7 mouse cellular contexts compared by ENCODE assay signal in the genomic region with DNA sequence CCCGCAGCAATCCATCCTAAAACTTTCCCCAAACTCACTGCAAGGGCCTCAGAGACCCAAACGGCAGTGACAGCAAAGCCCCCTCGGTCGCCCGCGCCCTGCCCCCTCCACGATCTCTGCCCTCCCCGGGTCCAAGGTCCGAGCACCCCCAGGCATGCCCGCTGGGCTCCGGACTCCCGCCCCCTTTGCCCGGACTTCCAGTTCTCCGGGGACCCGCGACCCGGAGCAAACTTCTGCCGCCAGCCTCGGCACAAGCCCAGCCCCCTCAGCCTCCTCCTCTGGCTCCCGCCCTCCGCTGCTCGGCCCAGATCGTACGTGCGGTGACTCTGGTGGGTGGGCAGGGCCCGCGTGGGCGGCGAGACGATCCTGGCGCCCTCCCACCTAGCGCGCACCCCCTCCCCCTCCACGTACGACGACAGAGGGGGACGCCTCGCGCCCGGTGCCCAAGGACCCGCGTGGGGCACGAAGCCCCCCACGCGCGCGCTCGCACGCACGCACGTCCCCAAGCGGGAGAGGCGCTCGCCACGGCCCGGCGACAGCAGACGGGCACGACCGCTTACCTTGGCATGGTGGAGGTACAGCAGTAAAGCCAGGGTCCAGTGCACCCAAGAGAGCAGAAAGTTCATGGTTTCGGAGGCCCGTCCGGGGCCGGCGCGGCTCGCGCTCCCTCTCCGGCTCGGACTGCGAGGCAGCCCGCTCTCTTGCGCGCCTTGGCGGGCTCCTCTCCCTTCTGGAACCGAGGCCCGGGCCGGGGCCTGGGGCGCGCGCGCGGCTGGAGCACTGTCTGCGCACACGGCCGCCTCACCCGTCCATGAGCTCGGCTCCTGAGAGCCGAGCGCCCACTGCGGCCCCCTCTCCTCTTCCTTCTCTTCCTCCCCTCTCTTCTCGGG. TPM values are rescaled to one million over a fixed set of nuclear protein-coding genes. Genes with fewer than 3 reads are reported as not detected.
DNase-seq lines count a peak whose midpoint lies in the region; ATAC-seq and TF ChIP-seq lines count a peak whose summit lies in the region.

No protein-coding gene starts in this region.

- TF ChIP-seq POLR2A in small intestine, adult 2 months (IDR thresholded peaks at IDR 0.05; ENCODE audit: low read depth, low read length): peak; percentile 17; the same call in 1 of the 2 replicates

- under 1% methylated on average over 78 of the region's 92 CpGs for WGBS in intestine, embryonic 14.5 days
- under 1% methylated on average over 77 of the region's 92 CpGs for WGBS in midbrain, embryonic 11.5 days
- WGBS in small intestine, adult 2 months: under 1% methylated on average over 89 of the region's 92 CpGs

- ATAC-seq in intestine, embryonic 14.5 days (replicated peaks; ENCODE audit: low FRiP score, low TSS enrichment, low read depth): peak; percentile 70
- ATAC-seq in midbrain, embryonic 11.5 days (ENCODE audit: low FRiP score): peak; percentile 28

- no peak for TF ChIP-seq CTCF in small intestine, adult 2 months (IDR thresholded peaks at IDR 0.05; ENCODE audit: extremely low read depth, insufficient read length, insufficient replicate concordance, low read depth, low read length)

- H3K9me3 ChIP-seq in intestine, embryonic 14.5 days (ENCODE audit: control insufficient read depth, low read length): no peaks in the 10 kb centered on the region
- H3K9me3 ChIP-seq in midbrain, embryonic 11.5 days (ENCODE audit: control insufficient read depth, low read length): no peaks in the 10 kb centered on the region

- 0 out of 2 replicates have a peak, but pooled peaks cover 4% of the 10 kb centered on the region for H3K36me3 ChIP-seq in intestine, embryonic 14.5 days (ENCODE audit: control insufficient read depth, insufficient read depth, low read length)
- H3K36me3 ChIP-seq in midbrain, embryonic 11.5 days (ENCODE audit: control insufficient read depth, insufficient read depth, low read length): no peaks in the 10 kb centered on the region
- H3K36me3 ChIP-seq in small intestine, adult 2 months (ENCODE audit: control insufficient read depth, insufficient read depth, low read length): no peaks in the 10 kb centered on the region

- peak overlapping the region; percentile 93 for H3K4me3 ChIP-seq in intestine, embryonic 14.5 days (ENCODE audit: low read depth, low read length)
- peak overlapping the region; percentile 89 for H3K4me3 ChIP-seq in midbrain, embryonic 11.5 days (ENCODE audit: low read depth, low read length)
- peak overlapping the region; percentile 80 for H3K4me3 ChIP-seq in small intestine, adult 2 months (ENCODE audit: low read depth, low read length)

- peak overlapping the region; percentile 94 for H3K27ac ChIP-seq in intestine, embryonic 14.5 days (ENCODE audit: low read depth)
- H3K27ac ChIP-seq in midbrain, embryonic 11.5 days (ENCODE audit: low read depth, low read length): peak overlapping the region; percentile 64
- peak overlapping the region; percentile 75 for H3K27ac ChIP-seq in small intestine, adult 2 months (ENCODE audit: insufficient read depth, low read depth, low read length)

- no peaks in the 10 kb centered on the region for H3K27me3 ChIP-seq in intestine, embryonic 14.5 days (replicated peaks; ENCODE audit: control insufficient read depth, insufficient read depth, low read length)
- no peaks in the 10 kb centered on the region for H3K27me3 ChIP-seq in midbrain, embryonic 11.5 days (ENCODE audit: control insufficient read depth, insufficient read depth, low read length)
- no peaks in the 10 kb centered on the region for H3K27me3 ChIP-seq in small intestine, adult 2 months (ENCODE audit: control insufficient read depth, insufficient read depth, low read length)

- peak overlapping the region; percentile 89 for H3K9ac ChIP-seq in intestine, embryonic 14.5 days (ENCODE audit: low read length)
- peak overlapping the region; percentile 94 for H3K9ac ChIP-seq in midbrain, embryonic 11.5 days (ENCODE audit: low read length)

- intact Hi-C loops in left cerebral cortex, postnatal 36 days (cut with DNase I): loop anchor here (5.0 kb wide), 2 partner anchors 81 to 101 kb away; partner anchors contain the start of gene Mrps18a

- peak overlapping the region; percentile 55 for H3K4me2 ChIP-seq in intestine, embryonic 14.5 days (ENCODE audit: low read length)
- H3K4me2 ChIP-seq in midbrain, embryonic 11.5 days: peak overlapping the region; percentile 87

- DNase-seq in adrenal gland, adult (ENCODE audit: inconsistent age in 2 of 2, low spot score in 1 of 2): peak; percentile 88 to 95
- peak; percentile 70 to 75 for DNase-seq in cerebellum, postnatal 36 days
- peak; percentile 78 for DNase-seq in gastrocnemius, postnatal 10 days
- DNase-seq in intestine, embryonic 14.5 days (ENCODE audit: low spot score): peak; percentile 87
- peak; percentile 64 to 75 for DNase-seq in left cerebral cortex, postnatal 36 days (ENCODE audit: low spot score in 2 of 2)
- DNase-seq in midbrain, embryonic 11.5 days (ENCODE audit: low spot score, missing footprints): peak; percentile 97

- H3K4me1 ChIP-seq in intestine, embryonic 14.5 days (replicated peaks; ENCODE audit: control insufficient read depth, insufficient read depth, low read length): peaks cover 45% of the 10 kb centered on the region
- H3K4me1 ChIP-seq in midbrain, embryonic 11.5 days (ENCODE audit: control insufficient read depth, insufficient read depth, low read length): peaks cover 38% of the 10 kb centered on the region
- peaks cover 11% of the 10 kb centered on the region; the same call in 1 of the 2 replicates for H3K4me1 ChIP-seq in small intestine, adult 2 months (ENCODE audit: control insufficient read depth, insufficient read depth, insufficient read length, low read length)

RNA-seq across cellular contexts. Expression of gene Vegfa, which starts 1.2 kb away (rescaled TPM):
- total RNA-seq in gastrocnemius, postnatal 10 days (2021): 100 to 1,000 TPM in 1 of 2 experiments, 10 to 100 TPM in 1; 73.8 to 125 TPM
- polyA plus RNA-seq in intestine, embryonic 14.5 days (2014; fragmentation: Nextera tagmentation; extraction: Ambion mirVana): 5.2 and 6.5 TPM in 2 replicates
- 100 to 1,000 TPM in 1 of 2 experiments, 10 to 100 TPM in 1; 70.0 to 117 TPM for total RNA-seq in left cerebral cortex, postnatal 36 days (2021)
- polyA plus RNA-seq in midbrain, embryonic 11.5 days (2014; fragmentation: Nextera tagmentation; extraction: Ambion mirVana): 2.2 and 2.9 TPM in 2 replicates
- polyA plus RNA-seq in small intestine, adult 2 months (2012; rRNA removed): 108 and 177 TPM in 2 replicates

Comparison
In these comparisons a context has a peak if more than half of its experiments do, and no peak if none do; other contexts are left out.
1. Peak in every context shown above with its lines: DNase-seq, ATAC-seq, H3K4me3 ChIP-seq and H3K27ac ChIP-seq.
2. RNA of gene Vegfa, which starts 1.2 kb away (polyA plus RNA-seq): 108 to 177 TPM in small intestine, adult 2 months; 5.2 to 6.5 TPM in intestine, embryonic 14.5 days and 2.2 to 2.9 TPM in midbrain, embryonic 11.5 days; every median in the first group is over 10 times any median in the second.